Mouse (Mus musculus): ENCODE measurements around the gene Gcgr.
"Not testable (repeated sequence)": the region's sequence is repeated elsewhere in the genome, so short reads cannot be mapped to it uniquely, and the experiment has no call there.

The Gcgr gene

DNA sequence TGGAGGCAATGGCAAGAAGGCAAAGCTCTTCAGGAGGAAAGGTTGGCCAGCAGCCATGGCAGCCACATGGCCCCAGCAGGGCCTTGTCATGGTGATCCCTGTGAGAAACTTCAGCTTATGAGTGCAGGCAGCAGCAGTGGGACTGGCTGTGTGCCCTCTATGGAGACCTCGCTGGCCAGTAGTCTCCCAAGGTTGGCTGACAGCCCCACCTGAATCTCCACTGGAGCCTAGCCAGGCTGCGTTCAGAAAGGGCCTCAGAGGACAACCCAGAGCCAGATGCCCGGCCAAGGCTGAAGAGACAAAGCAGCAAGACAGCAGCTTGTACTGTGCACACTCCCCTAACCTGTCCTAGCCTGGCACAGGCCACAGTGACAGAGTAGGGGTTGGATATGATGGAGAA, 8.0 kb downstream of the Gcgr start:
- no peak for DNase-seq (ENCODE audit: low read depth, low spot score)

DNA sequence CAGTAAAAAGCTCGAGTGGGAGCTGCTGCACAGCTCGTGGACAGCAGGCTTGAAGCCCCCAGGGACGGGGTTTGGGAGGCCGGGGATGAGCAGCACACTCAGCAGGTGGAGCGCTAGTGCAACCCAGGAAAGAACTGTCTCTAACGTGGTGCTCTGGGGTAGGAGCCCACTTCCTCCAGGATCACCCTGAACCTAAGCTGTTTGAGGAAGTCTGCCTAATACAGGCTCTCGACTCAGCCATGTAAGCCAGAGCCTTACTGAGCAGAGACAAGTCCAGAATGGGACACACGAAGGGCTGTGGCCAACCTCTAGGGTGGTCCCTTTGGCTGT, 8.4 kb downstream of the Gcgr start:
- no peak for DNase-seq (ENCODE audit: low read depth, low spot score)

DNA sequence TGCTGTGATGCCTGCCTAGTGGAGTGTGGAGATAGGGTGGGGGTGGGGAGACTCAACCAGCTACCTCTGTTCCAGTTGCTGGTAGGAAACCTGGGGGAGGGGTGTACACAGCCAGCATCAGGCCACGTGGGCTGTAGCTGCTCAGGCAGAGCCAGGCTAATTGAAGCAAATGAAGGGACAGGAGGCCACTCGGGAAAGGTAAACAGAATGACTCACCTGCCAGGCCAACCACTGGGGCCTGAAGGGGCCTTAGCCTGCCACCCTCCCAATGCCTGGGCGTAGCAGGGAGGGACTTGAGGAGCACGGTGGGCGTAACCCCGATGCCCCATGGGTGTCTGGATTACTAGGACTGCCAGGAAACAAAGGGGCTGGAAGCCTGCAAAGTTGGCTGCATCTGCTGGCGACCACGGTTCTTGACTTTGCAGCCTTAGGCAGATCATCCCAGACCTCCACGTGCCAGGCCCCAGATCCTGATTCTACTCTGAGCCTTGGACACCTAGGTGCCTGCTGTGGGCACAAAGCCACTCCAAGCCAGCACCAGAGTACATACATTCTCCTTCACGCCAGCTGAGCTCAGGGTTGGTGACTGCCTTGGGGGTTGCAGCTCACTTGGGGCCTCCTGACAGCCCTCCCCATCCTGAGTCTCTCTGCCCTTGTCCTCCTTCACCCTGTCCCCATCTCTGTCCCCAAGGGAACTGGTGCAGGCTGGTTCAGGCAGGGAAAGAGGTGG, 9.0 kb downstream of the Gcgr start:
- DNase-seq (ENCODE audit: low read depth, low spot score), result no peak

DNA sequence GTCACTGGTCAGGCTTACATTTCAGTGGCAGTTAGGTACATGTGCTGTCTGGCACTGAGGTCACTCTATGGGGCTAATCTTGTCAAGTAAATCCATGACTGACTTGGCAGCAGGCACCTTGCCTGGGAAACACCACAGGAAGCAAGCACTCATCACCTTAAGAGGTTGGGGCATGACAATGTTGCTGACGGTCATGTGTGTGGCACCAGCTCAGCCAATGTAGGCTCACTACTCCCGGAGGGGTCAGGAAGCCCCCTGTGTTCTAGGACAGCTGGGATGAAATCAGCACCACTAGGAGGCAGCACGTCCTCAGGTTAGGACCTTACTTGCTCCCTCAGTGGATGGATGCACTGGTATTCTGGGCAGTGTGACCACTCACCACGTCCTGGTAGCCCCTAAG, 11.4 kb downstream of the Gcgr start:
- DNase-seq (ENCODE audit: low read depth, low spot score), result no peak

DNA sequence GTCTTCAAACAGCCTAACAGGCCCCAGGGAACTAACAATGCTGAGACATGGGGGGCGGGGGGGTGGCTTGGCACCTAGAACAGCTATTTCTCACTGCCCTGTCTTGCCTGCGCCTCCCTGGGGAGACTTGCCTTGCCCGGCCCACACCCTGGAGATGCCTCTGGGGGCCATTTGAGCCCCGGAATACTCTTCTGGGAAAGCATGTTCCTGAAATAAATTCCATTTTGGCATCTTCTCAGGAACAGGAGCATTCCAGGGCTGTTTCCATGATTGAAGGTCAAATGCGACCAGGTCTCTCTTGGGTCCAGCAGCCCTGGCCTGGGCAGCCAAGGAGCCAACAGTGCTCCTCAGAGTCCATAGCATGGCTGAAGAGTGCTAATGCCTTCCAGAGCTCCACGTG, 11.9 kb downstream of the Gcgr start:
- no peak for DNase-seq (ENCODE audit: low read depth, low spot score)

DNA sequence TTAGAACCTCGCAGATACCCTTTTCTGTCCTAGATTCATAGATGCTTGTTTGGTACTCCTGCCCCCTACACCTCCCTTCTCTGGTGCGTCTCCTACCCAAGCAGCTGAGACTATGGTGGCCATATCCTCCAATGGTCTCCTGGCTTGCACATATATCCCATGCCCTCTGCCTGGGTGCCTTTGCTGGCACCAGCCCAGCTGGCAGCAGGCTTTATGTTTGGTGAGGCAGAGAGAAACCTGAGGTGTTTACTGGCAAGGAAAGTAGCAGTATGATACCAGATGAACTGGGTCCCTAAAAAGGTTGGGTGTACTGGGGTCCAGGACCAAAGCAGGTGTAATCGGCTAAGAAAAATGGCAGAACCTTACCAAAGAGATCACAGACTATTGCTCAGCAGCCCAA, 15.5 kb downstream of the Gcgr start:
- no peak for DNase-seq (ENCODE audit: low read depth, low spot score)

DNA sequence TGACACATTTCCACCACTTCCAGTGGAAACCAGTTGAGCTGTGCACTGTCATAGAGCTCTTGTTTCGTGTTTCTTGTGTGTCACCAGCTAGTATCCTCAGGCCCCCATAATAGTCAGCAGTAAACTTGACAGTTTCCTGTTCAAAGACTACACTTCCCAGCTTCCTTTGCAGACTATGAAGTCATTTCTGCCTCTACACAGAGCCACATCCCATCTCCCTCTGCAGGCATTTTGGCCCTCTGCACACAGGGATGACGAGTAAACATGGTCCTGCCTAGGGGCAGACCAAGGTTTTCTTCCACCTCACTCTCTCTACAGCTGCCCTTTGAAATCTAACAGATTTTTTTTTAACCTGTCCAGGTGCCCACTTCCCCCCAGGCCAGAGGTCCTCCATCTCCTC, 17.0 kb downstream of the Gcgr start:
- DNase-seq (ENCODE audit: low read depth, low spot score), result no peak

DNA sequence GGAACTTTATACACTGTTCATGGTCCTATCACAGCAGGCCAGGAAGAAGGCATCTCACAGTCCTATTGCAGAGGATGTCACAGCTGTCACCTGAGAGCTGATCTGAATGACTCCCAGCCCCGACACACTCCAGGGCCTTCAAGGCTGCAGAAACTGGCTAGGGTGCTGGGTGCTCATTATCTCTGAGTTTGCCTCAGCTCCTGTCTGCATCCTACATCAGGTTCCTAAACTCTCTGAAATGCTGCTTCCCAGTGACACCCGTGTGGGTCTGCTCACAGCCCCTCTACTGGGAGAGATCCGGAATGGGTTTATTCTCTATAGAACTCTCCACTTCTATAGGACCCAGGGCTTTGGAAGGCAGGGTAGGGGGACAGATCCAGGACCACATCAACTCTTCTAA, 17.7 kb downstream of the Gcgr start:
- no peak for DNase-seq (ENCODE audit: low read depth, low spot score)

DNA sequence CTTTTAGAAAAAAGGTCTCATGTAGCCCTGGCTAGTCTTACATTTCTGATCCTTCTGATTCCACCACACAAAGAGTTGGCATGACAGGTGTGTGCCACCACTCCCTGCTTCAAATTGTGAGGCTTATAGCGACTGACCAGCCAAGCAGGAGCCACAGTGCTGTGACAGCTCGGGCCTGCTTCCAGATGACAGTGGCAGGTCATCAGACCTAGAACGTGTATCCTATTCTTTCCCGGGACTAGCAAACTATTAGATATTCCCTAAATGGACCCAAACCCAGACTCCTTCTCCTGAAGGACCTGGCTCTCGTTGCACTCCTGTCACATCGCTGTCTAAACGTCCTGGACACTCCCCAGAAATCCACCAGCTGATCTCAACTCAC, 18.3 kb downstream of the Gcgr start:
- DNase-seq (ENCODE audit: low read depth, low spot score), result no peak

DNA sequence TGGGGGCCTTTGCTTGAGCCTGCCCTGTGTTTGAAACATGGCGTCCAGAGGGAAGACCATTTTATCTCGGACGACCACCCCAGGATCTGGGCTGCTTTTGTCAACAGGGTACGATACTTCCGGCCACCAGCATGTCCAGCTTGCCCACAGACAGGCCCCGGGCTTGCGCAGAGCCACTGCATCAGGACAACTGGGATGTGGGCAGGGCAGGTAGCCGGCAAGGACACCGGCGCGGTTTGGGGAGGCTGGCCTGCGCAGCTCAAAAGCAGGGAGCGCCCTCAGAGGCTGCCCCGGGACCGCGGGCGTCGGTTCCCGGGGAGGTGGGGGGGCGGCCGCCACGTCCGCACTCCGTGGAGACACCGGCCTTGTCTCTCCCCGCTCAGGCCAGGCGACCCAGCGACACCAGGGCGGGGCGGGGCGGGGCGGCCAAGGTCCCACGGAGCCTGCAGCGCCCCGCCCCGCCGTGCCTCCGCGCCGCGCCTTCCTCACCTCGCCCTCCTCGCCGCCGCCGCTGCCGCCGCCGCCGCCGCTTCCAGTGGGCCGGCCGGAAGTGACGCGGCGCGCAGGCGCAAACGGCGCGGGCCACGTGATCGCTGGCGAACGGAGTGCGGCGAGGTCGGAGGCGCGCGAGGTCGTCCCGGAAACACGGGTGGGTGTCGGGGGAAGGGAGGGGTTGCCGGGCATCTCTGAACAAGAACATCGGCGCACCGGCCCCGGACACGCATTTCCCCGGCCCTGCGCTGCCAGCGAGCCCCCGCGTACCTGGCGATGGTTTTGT, 18.9 kb downstream of the Gcgr start, which contains the start of gene Mcrip1:
Gene Mcrip1 (minus strand): TSS at position 560 of the 778 bp plus-strand sequence.
- DNase-seq (ENCODE audit: low read depth, low spot score), result peak; percentile 92

DNA sequence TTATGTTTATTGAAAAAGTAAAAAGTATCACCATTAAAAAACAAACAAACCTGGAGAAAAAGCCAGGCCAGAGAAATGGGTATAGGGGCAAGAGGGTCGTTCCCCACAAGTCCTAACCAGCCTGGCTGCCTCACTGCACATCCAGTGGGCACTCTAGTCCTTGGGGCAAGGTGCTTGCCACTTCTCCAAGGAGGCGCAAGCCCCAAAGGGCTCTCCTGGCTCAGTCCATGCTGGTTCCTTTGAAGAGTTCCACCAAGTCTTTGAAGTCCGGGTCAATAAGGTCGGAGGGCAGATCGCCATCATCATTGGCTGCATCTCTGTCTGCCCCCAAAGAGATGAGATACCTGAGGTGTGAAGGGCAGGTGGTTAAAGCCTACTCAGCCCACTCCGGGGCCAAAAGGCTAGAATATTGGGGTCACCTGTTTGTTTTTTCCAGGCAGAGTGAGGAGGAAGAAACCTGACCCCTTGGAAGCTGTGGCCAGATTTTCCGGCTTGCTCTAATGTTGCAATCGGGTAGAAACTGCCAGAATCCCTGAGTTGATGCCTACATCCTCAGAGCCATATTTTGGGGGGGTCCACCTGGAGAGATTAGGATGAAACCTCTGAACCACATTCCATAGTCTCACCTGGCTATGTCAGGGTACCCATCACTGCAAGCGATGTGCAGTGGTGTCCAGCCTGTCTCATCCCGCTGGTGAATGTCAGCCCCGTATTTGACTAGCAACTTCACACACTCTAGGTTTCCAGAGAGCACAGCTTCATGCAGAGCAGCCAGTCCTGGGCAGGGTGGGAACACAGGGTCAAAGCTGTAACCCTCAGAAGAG, 19.7 kb downstream of the Gcgr start:
- no peak for DNase-seq (ENCODE audit: low read depth, low spot score)

DNA sequence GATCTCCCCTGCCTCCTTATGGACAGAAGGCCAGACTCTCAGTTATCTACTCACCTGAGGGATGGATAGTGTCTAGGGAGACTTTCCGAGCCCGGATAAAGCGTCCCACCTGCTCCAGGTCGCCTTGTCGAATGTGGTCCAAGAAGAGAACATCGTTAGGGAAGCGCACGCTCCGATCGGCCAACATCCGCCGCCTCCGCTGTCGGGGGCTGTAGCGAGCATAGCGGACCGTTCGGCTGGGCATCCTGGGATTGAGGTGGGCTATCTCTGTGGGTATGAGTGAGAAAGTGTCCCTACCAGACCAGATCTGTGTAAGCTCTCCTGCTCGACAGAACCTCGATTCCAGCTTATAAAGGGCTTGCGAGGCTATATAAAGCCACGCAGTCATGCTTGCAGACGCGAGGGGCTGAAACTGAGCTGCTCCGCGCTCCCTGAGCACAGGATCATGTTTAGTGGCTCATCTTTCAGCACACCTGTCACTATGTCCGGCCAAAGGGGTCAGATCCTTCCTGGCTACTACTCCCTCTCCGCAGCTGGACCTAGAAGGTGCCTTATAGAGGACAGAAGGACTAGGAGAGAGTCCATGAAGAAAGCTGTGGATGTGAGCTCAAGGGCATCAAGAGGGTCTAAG, 20.4 kb downstream of the Gcgr start, which contains the start of gene Ppp1r27:
Gene Ppp1r27 (minus strand): TSS at position 323 of the 631 bp plus-strand sequence.
- no peak for DNase-seq (ENCODE audit: low read depth, low spot score)

DNA sequence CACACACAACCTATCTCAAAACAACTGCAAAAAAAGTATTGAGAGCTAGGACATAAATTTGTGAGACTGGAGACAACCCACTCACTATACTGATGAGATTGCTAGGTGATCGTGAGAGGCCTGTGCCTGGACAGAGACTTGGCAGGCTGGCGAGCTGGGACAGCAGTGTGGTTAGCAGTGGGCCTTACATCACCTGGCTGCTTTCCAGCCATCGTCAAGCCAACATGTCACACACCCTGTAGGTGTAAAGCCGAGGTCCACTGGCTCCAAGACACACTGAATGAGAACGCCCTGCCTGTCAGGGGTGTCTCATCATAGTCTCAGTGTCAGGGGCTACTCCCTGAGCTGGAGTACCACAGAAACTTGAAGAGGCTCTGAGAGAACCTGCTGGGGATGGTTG, 22.2 kb downstream of the Gcgr start:
- DNase-seq (ENCODE audit: low read depth, low spot score), result no peak

DNA sequence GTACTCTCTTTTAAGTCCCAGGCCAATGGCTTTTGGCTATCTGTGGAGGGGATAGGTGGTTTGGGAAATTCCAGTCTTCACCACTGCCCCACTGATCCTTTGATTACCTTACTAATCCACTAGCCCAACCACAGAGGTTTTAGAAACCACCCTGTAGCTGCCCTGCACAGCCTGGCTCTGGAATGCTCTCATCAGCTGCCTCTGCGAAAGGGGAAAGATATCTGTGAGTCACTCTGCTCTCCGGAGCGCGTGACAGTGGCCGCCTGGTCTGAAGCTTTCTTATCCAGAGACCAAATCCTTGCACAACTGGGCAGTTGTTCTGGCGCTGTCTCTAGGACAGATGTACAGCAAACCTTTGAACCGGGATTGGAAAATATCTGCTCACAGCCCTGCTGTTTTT, 24.3 kb downstream of the Gcgr start:
- DNase-seq (ENCODE audit: low read depth, low spot score), result no peak

DNA sequence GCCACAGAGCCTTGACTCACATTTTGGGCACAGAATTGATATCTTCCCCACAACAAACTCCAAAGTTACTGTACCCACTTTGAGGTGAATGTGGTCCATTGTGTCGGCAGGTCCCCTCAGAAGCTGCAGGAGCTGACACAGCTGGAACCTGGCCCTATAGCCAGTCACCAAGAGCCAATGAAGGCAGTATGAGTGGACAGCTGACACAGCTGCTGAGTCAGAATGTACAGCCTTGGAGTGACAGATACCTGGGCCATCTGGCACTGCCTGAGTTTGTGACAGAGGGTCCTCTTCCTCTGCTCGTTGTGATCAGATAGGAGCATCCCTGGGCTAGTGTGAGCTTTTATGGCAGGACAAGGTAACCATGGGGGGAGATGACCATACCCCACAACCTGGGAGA, 24.8 kb downstream of the Gcgr start:
- no peak for DNase-seq (ENCODE audit: low read depth, low spot score)

DNA sequence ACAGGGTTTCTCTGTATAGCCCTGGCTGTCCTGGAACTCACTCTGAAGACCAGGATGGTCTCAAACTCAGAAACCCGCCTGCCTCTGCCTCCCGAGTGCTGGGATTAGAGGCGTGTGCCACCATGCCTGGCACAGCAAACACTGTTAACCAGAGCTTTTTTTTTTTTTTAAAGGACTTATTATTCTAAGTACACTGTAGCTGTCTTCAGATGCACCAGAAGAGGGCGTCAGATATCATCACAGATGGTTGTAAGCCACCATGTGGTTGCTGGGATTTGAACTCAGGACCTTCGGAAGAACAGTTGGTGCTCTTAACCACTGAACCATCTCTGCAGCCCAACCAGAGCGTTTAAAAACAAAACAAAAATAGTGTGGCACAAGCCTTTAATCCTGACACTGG, 28.3 kb downstream of the Gcgr start:
- not testable (repeated sequence) for DNase-seq (ENCODE audit: low read depth, low spot score)

DNA sequence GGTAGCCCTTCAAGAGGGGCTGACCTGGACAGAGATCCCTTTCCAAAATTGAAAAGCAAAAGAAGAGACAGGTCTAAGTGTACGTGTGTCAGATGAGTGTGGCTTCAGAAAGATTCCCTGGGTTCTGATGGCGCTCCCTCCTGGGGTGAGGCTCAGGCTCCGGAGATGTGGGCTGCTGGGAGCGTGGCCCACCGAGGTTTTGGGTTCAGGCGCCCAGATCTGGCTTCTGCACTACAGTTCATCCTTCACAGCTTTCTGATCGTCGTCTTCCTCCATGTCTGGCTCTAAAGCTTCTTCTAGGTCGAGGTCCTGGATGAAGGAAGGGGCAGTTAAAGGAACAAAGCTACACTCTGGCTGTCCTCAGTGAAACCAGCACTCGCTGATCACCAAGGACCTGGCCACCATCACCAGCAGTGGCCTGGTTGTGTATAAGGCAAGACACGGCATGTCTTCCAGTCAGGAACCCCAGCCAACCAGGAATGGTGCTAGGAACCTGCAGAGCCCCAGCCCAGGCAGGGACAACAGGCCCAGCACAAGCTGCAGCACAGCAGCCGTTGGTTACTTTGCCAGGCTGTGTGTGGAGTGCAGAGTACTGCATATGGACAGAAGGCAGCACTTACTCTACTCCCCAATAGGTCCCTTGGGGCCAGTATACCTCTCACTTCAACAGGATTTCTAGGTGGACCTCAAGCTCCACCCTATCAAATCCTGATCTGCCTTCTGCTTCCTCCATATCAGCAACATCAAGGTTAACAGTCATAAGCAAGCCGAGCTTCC, 30.6 kb downstream of the Gcgr start:
- DNase-seq (ENCODE audit: low read depth, low spot score), result no peak

DNA sequence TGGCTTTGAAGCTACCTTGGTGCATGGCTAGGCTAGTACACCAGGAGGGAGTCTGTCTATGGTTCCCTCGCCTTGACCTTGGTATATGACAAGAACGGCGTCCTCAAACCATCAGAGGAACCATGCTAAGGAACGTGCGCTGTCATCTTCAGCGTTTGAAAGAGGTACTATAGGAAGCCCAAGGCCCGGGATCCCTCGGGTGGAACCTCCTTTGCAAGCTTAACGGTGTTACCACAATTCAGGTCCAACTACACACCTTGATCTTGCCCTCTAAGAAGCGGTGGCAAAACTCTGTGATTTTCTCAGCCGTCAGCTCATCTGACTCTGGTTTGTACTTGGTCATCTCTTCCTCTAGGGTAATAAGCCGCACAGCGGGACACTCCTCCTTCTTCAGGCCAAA, 32.5 kb downstream of the Gcgr start:
- DNase-seq (ENCODE audit: low read depth, low spot score), result no peak

DNA sequence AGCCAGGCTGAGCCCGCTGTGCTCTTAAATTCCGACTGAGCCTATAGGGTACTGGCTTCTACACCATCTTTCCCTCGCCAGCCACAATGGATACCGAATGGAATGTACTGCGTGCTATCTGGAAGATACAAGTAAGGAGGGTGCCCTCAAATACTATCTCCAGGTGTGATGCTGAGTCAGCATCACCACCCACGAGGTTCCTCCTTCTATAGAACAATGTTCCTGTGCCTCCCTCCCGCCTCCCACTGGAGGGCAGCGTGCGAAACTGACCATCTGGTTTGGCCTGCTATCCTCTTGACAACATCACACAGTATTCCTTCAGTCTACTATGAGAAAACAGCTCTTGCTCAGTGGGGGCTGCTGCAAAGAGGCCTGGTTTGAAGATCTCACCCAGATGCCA, 34.6 kb downstream of the Gcgr start:
- DNase-seq (ENCODE audit: low read depth, low spot score), result no peak

DNA sequence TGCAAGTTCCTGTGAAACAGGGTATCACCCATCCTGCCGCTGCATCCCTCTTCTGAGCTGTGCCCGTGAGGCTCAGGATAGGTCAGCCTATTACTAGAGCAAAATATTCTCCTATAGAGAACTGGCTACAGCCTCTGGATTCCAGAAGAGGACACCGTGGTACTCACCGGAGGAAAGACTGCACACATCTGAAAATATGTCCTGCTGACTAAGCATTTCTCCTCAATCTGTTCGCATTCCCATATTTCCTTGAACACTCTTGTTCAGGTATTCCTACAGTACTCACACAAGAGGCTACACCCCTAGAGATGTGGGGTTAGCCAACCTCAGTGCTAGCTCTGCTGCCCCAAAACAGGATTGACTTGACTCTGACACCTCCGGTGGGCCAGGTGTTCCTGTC, 37.8 kb downstream of the Gcgr start:
- no peak for DNase-seq (ENCODE audit: low read depth, low spot score)

DNA sequence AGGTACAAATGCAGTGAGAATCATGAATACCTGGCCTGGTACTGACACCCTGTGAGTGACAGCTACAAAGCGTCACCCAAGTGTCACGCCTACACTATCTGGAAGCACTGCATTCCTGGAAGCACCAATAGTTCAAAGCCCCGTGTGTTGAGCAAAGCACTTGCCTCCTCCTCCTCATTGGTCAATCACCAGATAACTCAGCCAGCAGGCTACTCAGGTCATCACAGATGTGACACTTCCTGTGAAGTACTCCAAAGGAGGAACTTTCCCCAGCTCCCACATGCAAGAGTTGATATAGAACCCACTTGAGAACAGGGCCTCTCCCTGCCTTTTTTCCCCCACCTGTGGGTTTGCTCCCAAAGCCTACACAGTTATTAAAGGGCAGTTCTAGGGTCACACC, 40.6 kb downstream of the Gcgr start:
- DNase-seq (ENCODE audit: low read depth, low spot score), result no peak

Data from mesoderm, embryonic 11.5 days (tissue).